Mouse (Mus musculus): Measurements from ENCODE around the gene Cpeb2. TPM values are rescaled to one million over a fixed set of nuclear protein-coding genes. Genes with fewer than 3 reads are reported as not detected.

The Cpeb2 gene
- polyA plus RNA-seq, 1 experiment: 14.8 TPM

DNA sequence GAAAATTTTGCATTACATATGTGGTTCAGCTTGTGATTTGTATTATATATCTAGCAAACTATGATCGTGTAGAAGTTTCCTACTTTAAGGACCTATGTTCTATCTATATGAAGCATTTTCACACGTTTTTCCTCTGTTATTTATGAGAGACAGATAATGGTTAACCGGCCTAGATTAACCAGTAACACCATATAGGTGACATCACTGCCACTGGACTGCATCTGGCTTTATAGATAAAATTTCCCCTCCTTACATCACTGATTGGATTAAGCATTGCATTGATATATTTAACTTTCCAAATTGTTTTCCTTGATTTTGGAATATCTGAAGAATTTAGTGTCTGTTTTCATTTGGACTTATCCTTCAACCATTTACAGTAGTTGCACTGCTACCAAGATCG is 9.6 kb upstream of the Cpeb2 start:
- TF ChIP-seq CTCF (IDR thresholded peaks at IDR 0.05; ENCODE audit: borderline replicate concordance, insufficient read depth, low read length): no peak
- no peak for TF ChIP-seq POLR2A (IDR thresholded peaks at IDR 0.05; ENCODE audit: low read depth, low read length)
- Histone ChIP-seq H3K4me3 (ENCODE audit: insufficient read depth, low read length) (no peak overlapping the region), H3K4me1 (ENCODE audit: control insufficient read depth, insufficient read depth, low read length) (no peaks in the 10 kb centered on the region), H3K27ac (ENCODE audit: insufficient read depth, low read length) (no peak overlapping the region)

DNA sequence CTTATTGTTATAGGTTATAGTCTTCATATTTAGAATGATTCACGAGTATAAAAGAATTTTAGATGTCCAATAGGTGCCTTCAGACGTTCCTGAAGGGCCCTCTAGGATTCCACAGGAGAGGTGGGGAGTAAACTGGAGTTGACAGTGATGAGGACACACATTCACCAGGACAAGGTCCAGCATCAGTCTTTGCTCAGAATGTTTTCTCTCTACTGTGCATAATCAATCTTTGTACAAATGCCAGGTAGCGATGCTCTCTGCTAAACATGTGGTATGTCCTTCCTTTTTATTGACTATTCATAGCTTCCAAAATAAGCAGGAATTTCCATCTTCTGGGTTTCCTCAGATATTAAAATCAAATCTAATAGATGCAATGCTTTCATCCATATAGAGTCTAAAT is 8.7 kb upstream of the Cpeb2 start:
- H3K4me1 ChIP-seq (ENCODE audit: control insufficient read depth, insufficient read depth, low read length): no peaks in the 10 kb centered on the region
- TF ChIP-seq CTCF (IDR thresholded peaks at IDR 0.05; ENCODE audit: borderline replicate concordance, insufficient read depth, low read length) (no peak), POLR2A (IDR thresholded peaks at IDR 0.05; ENCODE audit: low read depth, low read length) (no peak)
- H3K27ac ChIP-seq (ENCODE audit: insufficient read depth, low read length): no peak overlapping the region

DNA sequence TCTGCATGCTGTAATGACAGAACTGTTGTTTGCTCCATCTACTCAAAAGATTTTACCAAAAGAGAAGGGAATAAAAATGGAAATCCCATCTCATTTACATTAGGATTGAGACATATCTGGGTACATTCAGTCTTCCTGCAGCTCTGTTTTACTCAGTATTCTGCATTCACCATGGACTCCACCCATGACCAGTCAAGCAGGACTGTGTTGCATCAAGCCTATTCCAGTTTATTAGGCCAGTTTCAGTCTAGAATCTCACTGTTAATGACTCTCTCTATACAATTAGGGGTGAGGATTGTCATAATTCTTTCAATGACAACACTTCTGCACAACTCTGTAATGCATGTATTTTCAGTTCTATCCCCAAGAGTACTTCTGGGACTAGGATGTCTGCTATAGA is 6.8 kb upstream of the Cpeb2 start:
- Histone ChIP-seq H3K4me1 (ENCODE audit: control insufficient read depth, insufficient read depth, low read length) (no peaks in the 10 kb centered on the region), H3K4me3 (ENCODE audit: insufficient read depth, low read length) (no peak overlapping the region), H3K27ac (ENCODE audit: insufficient read depth, low read length) (no peak overlapping the region)
- TF ChIP-seq CTCF (IDR thresholded peaks at IDR 0.05; ENCODE audit: borderline replicate concordance, insufficient read depth, low read length): no peak
- no peak for TF ChIP-seq POLR2A (IDR thresholded peaks at IDR 0.05; ENCODE audit: low read depth, low read length)

More for the DNA sequence above, 8.7 kb upstream of the Cpeb2 start:
- no peak overlapping the region for H3K4me3 ChIP-seq (ENCODE audit: insufficient read depth, low read length)

DNA sequence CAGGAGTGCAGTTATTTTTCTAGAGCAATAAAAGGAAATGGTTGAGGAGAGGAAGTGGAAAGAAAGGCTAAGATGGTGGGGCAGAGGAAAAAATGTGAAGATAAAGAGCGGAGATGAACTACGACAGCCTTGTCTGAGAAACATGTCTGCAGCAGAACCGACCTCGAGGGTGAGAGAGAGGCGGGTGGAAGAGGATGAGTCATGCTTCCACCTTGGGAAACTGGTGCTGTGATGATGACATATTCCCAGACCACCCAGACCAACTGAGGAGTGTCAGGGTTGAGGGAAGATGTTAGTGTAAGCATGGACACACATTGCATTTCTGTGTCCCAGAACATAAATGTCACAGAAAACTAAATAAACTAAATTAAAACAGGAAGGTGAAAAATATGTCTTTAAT is 5.4 kb upstream of the Cpeb2 start:
- no peak overlapping the region for H3K4me3 ChIP-seq (ENCODE audit: insufficient read depth, low read length)
- H3K4me1 ChIP-seq (ENCODE audit: control insufficient read depth, insufficient read depth, low read length): no peaks in the 10 kb centered on the region
- TF ChIP-seq POLR2A (IDR thresholded peaks at IDR 0.05; ENCODE audit: low read depth, low read length) (no peak), CTCF (IDR thresholded peaks at IDR 0.05; ENCODE audit: borderline replicate concordance, insufficient read depth, low read length) (no peak)

DNA sequence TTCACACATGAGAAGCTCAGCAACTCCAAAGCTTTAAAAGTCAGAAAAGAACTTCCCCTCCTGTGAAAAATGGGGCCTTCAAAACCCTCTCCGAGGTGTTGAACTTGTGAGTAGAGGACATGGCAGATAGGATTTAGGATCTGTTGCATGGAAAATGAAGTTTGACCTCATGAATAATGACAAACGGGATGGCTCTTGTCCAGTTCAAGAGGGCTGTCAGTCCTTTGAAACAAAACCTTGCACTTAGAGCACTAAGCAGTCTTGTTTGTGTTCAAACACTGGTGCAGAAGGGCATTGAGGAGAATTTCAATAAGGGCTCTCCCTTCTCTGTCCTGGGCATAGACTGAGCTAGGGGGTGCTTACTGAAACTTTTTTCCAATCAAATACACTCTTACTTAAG is 1.9 kb upstream of the Cpeb2 start:
- no peaks in the 10 kb centered on the region for H3K4me1 ChIP-seq (ENCODE audit: control insufficient read depth, insufficient read depth, low read length)
- no peak for TF ChIP-seq CTCF (IDR thresholded peaks at IDR 0.05; ENCODE audit: borderline replicate concordance, insufficient read depth, low read length)
- TF ChIP-seq POLR2A (IDR thresholded peaks at IDR 0.05; ENCODE audit: low read depth, low read length): no peak
- no peak overlapping the region for H3K27ac ChIP-seq (ENCODE audit: insufficient read depth, low read length)
- H3K4me3 ChIP-seq (ENCODE audit: insufficient read depth, low read length): no peak overlapping the region

More for the DNA sequence above, 5.4 kb upstream of the Cpeb2 start:
- no peak overlapping the region for H3K27ac ChIP-seq (ENCODE audit: insufficient read depth, low read length)

DNA sequence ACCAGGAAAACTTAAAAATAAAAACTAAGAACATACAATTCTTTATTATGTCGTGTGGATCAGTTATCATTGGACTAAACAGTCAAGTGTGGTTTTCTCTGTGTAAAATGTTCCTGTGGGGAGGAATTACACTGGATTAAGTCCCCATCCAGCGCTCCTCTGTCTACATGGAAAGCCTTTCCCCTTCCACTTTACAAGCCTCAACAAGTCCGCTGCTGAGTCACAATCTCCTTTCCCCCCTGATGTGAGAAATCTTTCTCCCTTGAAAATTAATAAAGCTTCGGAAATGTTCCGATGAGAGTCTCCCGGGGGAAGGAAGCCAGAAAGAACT is 856 bp upstream of the Cpeb2 start:
- peak overlapping the region; percentile 94 for H3K27ac ChIP-seq (ENCODE audit: insufficient read depth, low read length)
- H3K4me1 ChIP-seq (ENCODE audit: control insufficient read depth, insufficient read depth, low read length): no peaks in the 10 kb centered on the region
- TF ChIP-seq POLR2A (IDR thresholded peaks at IDR 0.05; ENCODE audit: low read depth, low read length) (no peak), CTCF (IDR thresholded peaks at IDR 0.05; ENCODE audit: borderline replicate concordance, insufficient read depth, low read length) (no peak)
- H3K4me3 ChIP-seq (ENCODE audit: insufficient read depth, low read length): peak overlapping the region; percentile 54

DNA sequence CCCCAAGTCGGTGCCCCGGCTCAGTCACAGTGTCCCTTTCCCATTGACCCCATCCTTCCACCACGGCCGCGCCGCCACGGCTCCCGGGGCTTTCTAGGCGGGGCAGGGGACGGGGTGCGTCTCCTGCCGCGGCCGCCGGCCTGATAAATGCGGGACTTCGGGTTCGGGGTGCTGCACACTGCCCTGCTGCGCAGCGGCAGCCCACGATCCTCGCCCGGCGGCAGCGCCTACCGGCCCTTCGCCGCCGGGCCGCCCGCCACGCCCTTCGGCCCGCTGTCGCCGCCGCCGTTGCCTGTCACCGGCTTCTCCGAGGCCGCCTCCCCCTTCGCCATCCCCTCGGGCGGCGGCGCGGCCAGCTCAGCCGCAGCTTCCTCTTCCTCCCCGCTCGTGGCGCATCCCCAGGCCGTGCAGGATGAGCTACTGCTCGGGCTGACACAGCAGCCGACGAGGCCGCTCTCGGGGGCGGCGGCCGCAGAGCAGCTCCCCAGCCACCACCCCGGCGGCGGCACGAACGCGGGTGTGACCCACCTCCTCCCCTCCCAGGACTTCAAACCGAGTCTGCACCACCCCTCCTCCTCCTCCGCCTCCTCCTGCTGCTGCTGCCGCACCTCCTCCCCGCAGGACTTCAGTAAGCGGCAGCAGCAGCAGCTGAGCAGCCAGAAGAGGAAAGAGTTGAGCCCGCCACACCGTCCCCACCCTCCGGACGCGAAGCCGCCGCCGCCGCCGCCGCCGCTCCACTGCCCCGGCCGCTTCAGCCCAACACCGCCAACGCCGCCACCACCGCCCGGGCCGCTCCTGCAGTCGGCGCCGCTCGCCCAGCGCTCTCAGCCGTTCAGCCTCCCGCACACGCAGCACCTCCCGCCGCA is 579 bp downstream of the Cpeb2 start:
- H3K4me1 ChIP-seq (ENCODE audit: control insufficient read depth, insufficient read depth, low read length): no peaks in the 10 kb centered on the region
- TF ChIP-seq POLR2A (IDR thresholded peaks at IDR 0.05; ENCODE audit: low read depth, low read length) (peak; percentile 68), CTCF (IDR thresholded peaks at IDR 0.05; ENCODE audit: borderline replicate concordance, insufficient read depth, low read length) (no peak)
- peak overlapping the region; percentile 78 for H3K4me3 ChIP-seq (ENCODE audit: insufficient read depth, low read length)
- H3K27ac ChIP-seq (ENCODE audit: insufficient read depth, low read length): peak overlapping the region; percentile 94

DNA sequence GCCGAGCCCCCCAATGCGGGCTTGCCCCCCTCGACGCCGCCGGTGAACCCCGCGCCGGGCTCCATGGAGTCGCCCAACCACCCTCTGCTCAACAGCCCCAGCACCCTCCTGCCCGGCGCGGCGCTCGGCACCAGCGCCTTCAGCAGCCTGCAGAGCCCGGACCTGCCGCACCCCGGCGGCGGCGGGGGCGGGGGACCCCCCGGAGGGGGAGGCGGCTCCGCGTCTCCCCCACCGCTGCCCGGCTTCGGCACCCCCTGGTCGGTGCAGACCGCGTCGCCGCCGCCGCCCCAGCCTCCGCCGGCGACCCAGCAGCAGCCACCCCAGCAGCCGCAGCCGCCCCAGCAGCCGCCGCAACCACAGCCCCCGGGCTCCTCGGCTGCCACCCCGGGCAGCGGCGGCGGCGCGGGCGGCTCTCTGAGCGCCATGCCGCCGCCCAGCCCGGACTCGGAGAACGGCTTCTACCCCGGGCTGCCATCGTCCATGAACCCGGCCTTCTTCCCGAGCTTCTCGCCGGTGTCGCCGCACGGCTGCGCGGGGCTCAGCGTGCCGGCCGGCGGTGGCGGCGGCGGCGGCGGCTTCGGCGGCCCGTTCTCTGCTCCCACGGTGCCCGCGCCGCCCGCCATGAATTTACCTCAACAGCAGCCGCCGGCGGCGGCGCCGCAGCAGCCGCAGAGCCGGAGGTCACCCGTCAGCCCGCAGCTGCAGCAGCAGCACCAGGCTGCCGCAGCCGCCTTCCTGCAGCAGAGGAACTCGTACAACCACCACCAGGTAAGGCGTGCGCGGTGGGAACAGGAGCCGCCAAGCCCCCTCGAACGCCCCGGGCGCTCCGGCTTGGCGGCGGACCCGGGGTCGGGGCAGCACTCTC is 1.6 kb downstream of the Cpeb2 start:
- H3K27ac ChIP-seq (ENCODE audit: insufficient read depth, low read length): peak overlapping the region; percentile 94
- H3K4me3 ChIP-seq (ENCODE audit: insufficient read depth, low read length): peak overlapping the region; percentile 78
- H3K4me1 ChIP-seq (ENCODE audit: control insufficient read depth, insufficient read depth, low read length): no peaks in the 10 kb centered on the region
- TF ChIP-seq POLR2A (IDR thresholded peaks at IDR 0.05; ENCODE audit: low read depth, low read length) (no peak), CTCF (IDR thresholded peaks at IDR 0.05; ENCODE audit: borderline replicate concordance, insufficient read depth, low read length) (no peak)

DNA sequence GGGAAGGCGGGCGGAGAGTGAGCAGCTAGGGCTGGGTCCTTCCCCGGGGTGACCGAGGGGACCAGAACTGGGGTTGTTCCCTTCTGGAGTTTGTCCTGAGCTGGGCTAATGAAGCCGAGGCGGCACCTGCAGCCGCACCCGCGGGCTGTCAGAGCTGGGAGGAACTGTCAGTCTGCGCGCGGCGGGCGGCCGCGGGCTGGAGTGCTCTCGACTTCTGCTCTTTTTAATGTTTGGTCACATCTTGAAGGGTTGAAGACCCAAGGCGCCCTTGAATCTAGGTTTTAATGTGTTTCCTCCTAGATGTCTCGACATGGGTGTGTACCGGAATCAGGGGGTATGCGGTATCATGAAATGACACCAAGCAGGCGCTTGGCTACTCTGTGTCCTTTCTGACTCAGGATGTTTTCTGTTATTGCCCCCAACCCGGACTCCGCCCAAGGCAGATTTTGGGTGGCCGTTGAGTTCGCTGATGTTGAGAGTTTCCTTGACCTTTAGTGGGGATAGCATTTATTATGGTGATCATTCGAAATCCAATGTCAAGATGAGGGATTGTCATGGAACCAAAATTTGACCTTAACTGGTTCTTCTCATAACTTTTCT is 2.3 kb downstream of the Cpeb2 start:
- Histone ChIP-seq H3K27ac (ENCODE audit: insufficient read depth, low read length) (no peak overlapping the region), H3K4me3 (ENCODE audit: insufficient read depth, low read length) (peak overlapping the region; percentile 78), H3K4me1 (ENCODE audit: control insufficient read depth, insufficient read depth, low read length) (no peaks in the 10 kb centered on the region)
- TF ChIP-seq POLR2A (IDR thresholded peaks at IDR 0.05; ENCODE audit: low read depth, low read length): no peak
- no peak for TF ChIP-seq CTCF (IDR thresholded peaks at IDR 0.05; ENCODE audit: borderline replicate concordance, insufficient read depth, low read length)
